Mouse (Mus musculus) liver, adult 2 months (tissue): Measurements from ENCODE around the gene Ncam1. TPM values are rescaled to one million over a fixed set of nuclear protein-coding genes. Genes with fewer than 3 reads are reported as not detected.

ENCODE experiments used
- DNase-seq: peaks from one replicate; pipeline ENCODE4 v3.0.0-alpha.2; 2011; ENCODE audit warnings: low read depth, low spot score; ENCODE audit errors: extremely low read depth
- H3K27ac ChIP-seq: fragments of 200-500 bp; replicated peaks from 2 replicates; pipeline ENCODE4 v1.5.1; 2012; ENCODE audit warnings: low read depth, mild to moderate bottlenecking, control low read depth, inconsistent platforms, low read length; ENCODE audit not compliant: insufficient read depth
- H3K27me3 ChIP-seq: fragments of 200-500 bp; 2 replicates; pipeline ENCODE4 v1.6.1; 2012; ENCODE audit warnings: mild to moderate bottlenecking, moderate library complexity, low read length, inconsistent platforms; ENCODE audit not compliant: control insufficient read depth, insufficient read depth
- H3K36me3 ChIP-seq: fragments of 200-500 bp; 2 replicates; pipeline ENCODE4 v1.6.1; 2012; ENCODE audit warnings: low read length, inconsistent platforms; ENCODE audit not compliant: control insufficient read depth, insufficient read depth
- H3K4me1 ChIP-seq: fragments of 200-500 bp; 2 replicates; pipeline ENCODE4 v1.6.1; 2011; ENCODE audit warnings: low read length; ENCODE audit not compliant: control insufficient read depth, insufficient read depth
- H3K4me3 ChIP-seq: fragments of 200-500 bp; 2 replicates; pipeline ENCODE4 v1.5.1; 2011; ENCODE audit warnings: low read depth, mild to moderate bottlenecking, control low read depth, low read length, moderate library complexity; ENCODE audit not compliant: insufficient read depth
- H3K79me2 ChIP-seq: fragments of 200-500 bp; 2 replicates; pipeline ENCODE4 v1.6.1; 2012; ENCODE audit warnings: inconsistent platforms, mild to moderate bottlenecking, low read length, moderate library complexity; ENCODE audit not compliant: control insufficient read depth, insufficient read depth
- H3K9ac ChIP-seq: fragments of 200-500 bp; 2 replicates; pipeline ENCODE4 v1.6.1; 2012; ENCODE audit warnings: low read depth, mild to moderate bottlenecking, control low read depth, inconsistent platforms, low read length
- CTCF ChIP-seq: fragments of 200-500 bp; IDR thresholded peaks from 2 replicates; pipeline ENCODE4 v1.5.1; 2011; ENCODE audit warnings: low read depth, low read length, control low read depth
- POLR2A ChIP-seq: fragments of 200-500 bp; IDR thresholded peaks from 2 replicates; pipeline ENCODE4 v1.6.1; 2011; ENCODE audit warnings: low read length, control low read depth; ENCODE audit not compliant: insufficient read depth; ENCODE audit errors: extremely low read depth
- WGBS: fragments of 180-500 bp; shearing (Covaris S2); methylation state at CpG from one replicate; pipeline ENCODE4 v1.1.7; 2018; 5-methylcytosine and 5-hydroxymethylcytosine counted together
- polyA plus RNA-seq: library from polyadenylated mRNA; depleted of rRNA; stranded (reverse); fragments of >200 nt; gene quantifications from 2 replicates; pipeline ENCODE4 v1.2.3, GENCODE M21; 2012
- total RNA-seq: library from RNA; depleted of rRNA; stranded (reverse); fragments of >200 nt; gene quantifications from 2 replicates; pipeline ENCODE4 v1.2.3, GENCODE M21; 2014

The Ncam1 gene
- total and polyA plus RNA-seq, 2 experiments, result 0.07 to 0.18 TPM

GRCm38 (mm10) chr9:49793241-49793640, 5.5 kb downstream of the Ncam1 start:
- Histone ChIP-seq H3K4me1 (no peaks in the 10 kb centered on the region; the same call in 1 of the 2 replicates), H3K36me3 (no peaks in the 10 kb centered on the region), H3K9ac (no peak overlapping the region), H3K79me2 (no peaks in the 10 kb centered on the region), H3K27me3 (peaks cover 13% of the 10 kb centered on the region), H3K4me3 (no peak overlapping the region), H3K27ac (no peak overlapping the region)
- TF ChIP-seq POLR2A (no peak), CTCF (no peak)
- 75% methylated on average over 2 of the region's 2 CpGs for WGBS
- no peak for DNase-seq

- WGBS, result 34% methylated on average over 4 of the region's 4 CpGs
- no peak overlapping the region for H3K27ac ChIP-seq
- H3K36me3 ChIP-seq, result no peaks in the 10 kb centered on the region
- no peak for DNase-seq
- peaks cover 12% of the 10 kb centered on the region for H3K27me3 ChIP-seq
- H3K4me3 ChIP-seq, result no peak overlapping the region
- no peaks in the 10 kb centered on the region; the same call in 1 of the 2 replicates for H3K4me1 ChIP-seq
- no peak overlapping the region for H3K9ac ChIP-seq
- TF ChIP-seq POLR2A (no peak), CTCF (no peak)
- no peaks in the 10 kb centered on the region for H3K79me2 ChIP-seq
Measured at GRCm38 (mm10) chr9:49792646-49793045, 6.1 kb downstream of the Ncam1 start.

GRCm38 (mm10) chr9:49781016-49781772, 17.5 kb downstream of the Ncam1 start:
- Histone ChIP-seq H3K27me3 (peaks cover 14% of the 10 kb centered on the region; the same call in 1 of the 2 replicates), H3K4me1 (no peaks in the 10 kb centered on the region), H3K4me3 (no peak overlapping the region), H3K36me3 (no peaks in the 10 kb centered on the region), H3K79me2 (no peaks in the 10 kb centered on the region), H3K27ac (no peak overlapping the region), H3K9ac (no peak overlapping the region)
- WGBS, result 80% methylated on average over 9 of the region's 9 CpGs
- no peak for TF ChIP-seq CTCF
- TF ChIP-seq POLR2A, result no peak
- DNase-seq, result no peak

GRCm38 (mm10) chr9:49777015-49777637, 21.6 kb downstream of the Ncam1 start:
- no peaks in the 10 kb centered on the region for H3K36me3 ChIP-seq
- H3K4me1 ChIP-seq, result no peaks in the 10 kb centered on the region
- H3K4me3 ChIP-seq, result no peak overlapping the region
- H3K9ac ChIP-seq, result no peak overlapping the region
- no peak for TF ChIP-seq CTCF
- TF ChIP-seq POLR2A, result no peak
- no peak for DNase-seq
- no peaks in the 10 kb centered on the region for H3K79me2 ChIP-seq
- 88% methylated on average over 7 of the region's 7 CpGs for WGBS
- H3K27ac ChIP-seq, result no peak overlapping the region
- peaks cover 7% of the 10 kb centered on the region; the same call in 1 of the 2 replicates for H3K27me3 ChIP-seq

- Histone ChIP-seq H3K27me3 (0 out of 2 replicates have a peak, but pooled peaks cover 2% of the 10 kb centered on the region), H3K36me3 (no peaks in the 10 kb centered on the region), H3K9ac (no peak overlapping the region), H3K4me1 (no peaks in the 10 kb centered on the region), H3K27ac (no peak overlapping the region), H3K79me2 (no peaks in the 10 kb centered on the region), H3K4me3 (no peak overlapping the region)
- DNase-seq, result no peak
- 79% methylated on average over 2 of the region's 2 CpGs for WGBS
- TF ChIP-seq CTCF (no peak), POLR2A (no peak)
Measured at GRCm38 (mm10) chr9:49766634-49767033, 32.1 kb downstream of the Ncam1 start.

GRCm38 (mm10) chr9:49760571-49760970, 38.2 kb downstream of the Ncam1 start:
- Histone ChIP-seq H3K27me3 (peaks cover 1% of the 10 kb centered on the region; the same call in 1 of the 2 replicates), H3K4me1 (no peaks in the 10 kb centered on the region), H3K79me2 (no peaks in the 10 kb centered on the region), H3K9ac (no peak overlapping the region), H3K4me3 (no peak overlapping the region), H3K36me3 (no peaks in the 10 kb centered on the region), H3K27ac (no peak overlapping the region)
- no peak for DNase-seq
- 93% methylated on average over 6 of the region's 6 CpGs for WGBS
- TF ChIP-seq POLR2A (no peak), CTCF (no peak)
